Comparison of ENCODE assay signal across 8 mouse cellular contexts in the genomic region with DNA sequence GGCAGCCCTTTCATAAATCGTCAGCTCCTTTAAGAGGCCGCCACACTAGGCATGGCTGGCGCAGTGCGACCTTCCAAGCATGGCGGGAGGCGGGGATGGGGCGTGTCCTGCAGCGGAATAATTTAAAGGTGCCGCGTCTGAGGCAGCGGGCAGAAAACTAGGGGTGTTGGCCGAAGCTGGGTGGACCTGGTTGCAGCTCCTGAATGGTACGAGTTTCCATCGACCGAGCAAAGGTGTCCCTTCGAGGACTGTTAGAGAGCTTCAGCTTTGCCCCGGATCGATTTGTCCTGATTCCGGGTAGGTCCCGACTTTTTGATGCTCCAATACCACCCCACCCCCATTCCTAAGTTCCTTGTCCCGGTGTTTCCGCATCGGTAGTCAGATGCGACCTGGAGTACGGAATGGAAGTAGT. TPM values are rescaled to one million over a fixed set of nuclear protein-coding genes. Genes with fewer than 3 reads are reported as not detected.
DNase-seq lines count a peak whose midpoint lies in the region; ATAC-seq lines count a peak whose summit lies in the region.

A gene (plus strand): TSS at position 125 of the 412 bp plus-strand sequence.

- WGBS in hindbrain, embryonic 14.5 days = 0% methylated on average over 25 of the region's 25 CpGs

- peak; percentile 71 for ATAC-seq in hindbrain, embryonic 14.5 days (ENCODE audit: low FRiP score)

- no peaks in the 10 kb centered on the region for H3K27me3 ChIP-seq in hindbrain, embryonic 14.5 days (ENCODE audit: control insufficient read depth, insufficient read depth, low read length)

- peak within 1 kb of the TSS; percentile 54 for H3K4me3 ChIP-seq in hindbrain, embryonic 14.5 days (replicated peaks; ENCODE audit: low read length)

- H3K4me2 ChIP-seq in hindbrain, embryonic 14.5 days (replicated peaks) = peak within 1 kb of the TSS; percentile 86

- 0 out of 2 replicates have a peak, but pooled peaks cover 11% of the 10 kb centered on the region for H3K4me1 ChIP-seq in hindbrain, embryonic 14.5 days (replicated peaks; ENCODE audit: control insufficient read depth, insufficient read depth, low read length)

- H3K36me3 ChIP-seq in hindbrain, embryonic 14.5 days (replicated peaks; ENCODE audit: control insufficient read depth, insufficient read depth) = peaks cover 38% of the 10 kb centered on the region

- H3K9me3 ChIP-seq in hindbrain, embryonic 14.5 days (ENCODE audit: control insufficient read depth, low read length) = no peaks in the 10 kb centered on the region

- H3K27ac ChIP-seq in hindbrain, embryonic 14.5 days = peak within 1 kb of the TSS; percentile 82

- peak; percentile 79 for DNase-seq in T-cell, adult 2 months (ENCODE audit: low spot score)
- DNase-seq in cerebellum, postnatal 4 days (ENCODE audit: low spot score in 2 of 2) = peak; percentile 78 to 82
- peak; percentile 90 to 93 for DNase-seq in frontal cortex, postnatal 36 days (ENCODE audit: low spot score in 2 of 2)
- DNase-seq in hindbrain, embryonic 14.5 days (ENCODE audit: low spot score) = peak; percentile 84
- DNase-seq in layer of hippocampus, postnatal 25 days (ENCODE audit: extremely low spot score in 1 of 2, low spot score in 1 of 2) = peak; percentile 78 to 83
- peak; percentile 92 for DNase-seq in lung, postnatal 14 days
- DNase-seq in retina, adult 2 months (ENCODE audit: low read depth, low spot score) = peak; percentile 60
- peak; percentile 87 for DNase-seq in thymus, postnatal 25 days

- H3K9ac ChIP-seq in hindbrain, embryonic 14.5 days = peak within 1 kb of the TSS; percentile 63

RNA-seq across cellular contexts. Expression of the gene that starts here (rescaled TPM):
- 32.7 and 36.5 TPM in 2 replicates for polyA plus RNA-seq in hindbrain, embryonic 14.5 days (2014; fragmentation: Nextera tagmentation; extraction: Ambion mirVana)
- total RNA-seq in layer of hippocampus, postnatal 25 days (2021) = 10 to 100 TPM; 59.1 to 77.1 TPM

Comparison
In these comparisons a context has a peak if more than half of its experiments do, and no peak if none do; other contexts are left out.
1. Peak in every context shown above with its lines: DNase-seq, ATAC-seq, H3K4me3 ChIP-seq and H3K27ac ChIP-seq.